Mouse (Mus musculus) midbrain, embryonic 10.5 days (tissue): Measurements from ENCODE around the gene Gh. TPM values are rescaled to one million over a fixed set of nuclear protein-coding genes. Genes with fewer than 3 reads are reported as not detected.

Experiments
- DNase-seq: peaks from one replicate; pipeline ENCODE4 v3.0.0-alpha.2; 2017; ENCODE audit warnings: low spot score
- H3K27ac ChIP-seq: fragments of 300-500 bp; sonication (generic); replicated peaks from 2 replicates; pipeline ENCODE4 v1.5.1; 2016; ENCODE audit warnings: mild to moderate bottlenecking
- H3K27me3 ChIP-seq: fragments of 300-500 bp; sonication (generic); 2 replicates; pipeline ENCODE4 v1.6.1; 2016; ENCODE audit warnings: low read depth, mild to moderate bottlenecking; ENCODE audit not compliant: poor library complexity, severe bottlenecking
- H3K36me3 ChIP-seq: fragments of 300-500 bp; sonication (generic); 2 replicates; pipeline ENCODE4 v1.6.1; 2016; ENCODE audit warnings: mild to moderate bottlenecking, moderate library complexity
- H3K4me1 ChIP-seq: fragments of 300-500 bp; sonication (generic); 2 replicates; pipeline ENCODE4 v1.6.1; 2016
- H3K4me3 ChIP-seq: fragments of 300-500 bp; sonication (generic); 2 replicates; pipeline ENCODE4 v1.5.1; 2016; ENCODE audit warnings: mild to moderate bottlenecking, moderate library complexity
- H3K9me3 ChIP-seq: fragments of 300-500 bp; sonication (generic); replicated peaks from 2 replicates; pipeline ENCODE4 v1.6.1; 2016; ENCODE audit warnings: mild to moderate bottlenecking
- WGBS: fragments of 180-500 bp; shearing (Covaris S2); methylation state at CpG from one replicate; pipeline ENCODE4 v1.1.7; 2016; 5-methylcytosine and 5-hydroxymethylcytosine counted together
- polyA plus RNA-seq: library from polyadenylated mRNA; unstranded; fragments of >200 nt; fragmentation: Nextera tagmentation; extraction: Ambion mirVana; gene quantifications from 2 replicates; pipeline ENCODE4 v1.2.1, GENCODE M21; 2016

The Gh gene
- polyA plus RNA-seq, 1 experiment from 2014 or later, result not detected

DNA sequence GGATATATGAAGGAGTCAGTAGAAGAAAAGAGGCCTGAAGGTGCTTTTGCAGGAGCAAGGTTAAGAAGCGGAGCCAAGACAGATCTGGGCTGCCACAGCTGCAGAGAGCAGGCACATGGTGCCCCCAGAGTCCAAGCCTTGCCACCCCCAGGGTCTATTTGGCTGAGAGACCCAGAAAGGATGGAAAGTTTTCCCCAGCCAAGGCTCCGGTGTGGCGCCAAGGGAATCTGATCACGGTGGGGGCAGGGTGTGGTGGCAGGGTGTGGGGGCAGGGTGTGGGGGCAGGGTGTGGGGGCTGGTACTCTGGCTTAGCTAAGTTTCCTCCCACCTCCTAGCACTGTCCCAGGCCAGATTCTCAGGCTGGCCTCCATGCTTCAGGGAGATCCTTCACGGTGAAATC is 26.9 kb upstream of the Gh start:
- H3K9me3 ChIP-seq, result no peaks in the 10 kb centered on the region
- no peak for DNase-seq
- H3K27ac ChIP-seq, result no peak overlapping the region; the same call in 1 of the 2 replicates
- H3K27me3 ChIP-seq, result no peaks in the 10 kb centered on the region
- H3K36me3 ChIP-seq, result no peaks in the 10 kb centered on the region
- WGBS, result 69% methylated on average over 5 of the region's 5 CpGs
- no peak overlapping the region for H3K4me3 ChIP-seq
- H3K4me1 ChIP-seq, result peaks cover 36% of the 10 kb centered on the region

DNA sequence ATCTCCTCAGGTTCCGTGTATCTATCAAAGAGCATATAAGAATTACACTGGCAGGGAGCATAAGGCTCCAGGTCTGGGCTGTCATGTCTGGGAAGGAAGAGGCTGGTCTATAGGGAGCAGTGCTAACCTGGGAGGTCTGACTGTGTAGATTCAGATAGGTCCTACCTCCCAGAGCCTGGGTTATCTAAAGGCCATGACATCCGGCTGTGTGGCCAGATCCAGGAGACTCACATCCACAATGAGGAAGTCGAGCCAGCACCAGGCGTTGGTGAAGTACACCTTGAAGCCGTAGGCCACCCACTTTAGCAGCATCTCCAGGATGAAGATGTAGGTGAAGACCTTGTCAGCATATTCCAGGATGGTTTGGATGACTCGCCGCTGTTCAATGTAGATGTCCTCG is 24.8 kb upstream of the Gh start:
- WGBS, result 88% methylated on average over 8 of the region's 8 CpGs
- Histone ChIP-seq H3K4me1 (peaks cover 32% of the 10 kb centered on the region), H3K36me3 (no peaks in the 10 kb centered on the region), H3K27ac (no peak overlapping the region), H3K9me3 (no peaks in the 10 kb centered on the region), H3K27me3 (no peaks in the 10 kb centered on the region), H3K4me3 (no peak overlapping the region)
- no peak for DNase-seq

- 68% methylated on average over 8 of the region's 8 CpGs for WGBS
- DNase-seq, result peak; percentile 36
- Histone ChIP-seq H3K4me3 (no peak overlapping the region), H3K9me3 (no peaks in the 10 kb centered on the region), H3K27ac (peak overlapping the region; percentile 33; the same call in 1 of the 2 replicates), H3K36me3 (no peaks in the 10 kb centered on the region), H3K4me1 (peaks cover 32% of the 10 kb centered on the region), H3K27me3 (no peaks in the 10 kb centered on the region)
Measured at GRCm38 (mm10) chr11:106325566-106326206, 24.0 kb upstream of the Gh start.

DNA sequence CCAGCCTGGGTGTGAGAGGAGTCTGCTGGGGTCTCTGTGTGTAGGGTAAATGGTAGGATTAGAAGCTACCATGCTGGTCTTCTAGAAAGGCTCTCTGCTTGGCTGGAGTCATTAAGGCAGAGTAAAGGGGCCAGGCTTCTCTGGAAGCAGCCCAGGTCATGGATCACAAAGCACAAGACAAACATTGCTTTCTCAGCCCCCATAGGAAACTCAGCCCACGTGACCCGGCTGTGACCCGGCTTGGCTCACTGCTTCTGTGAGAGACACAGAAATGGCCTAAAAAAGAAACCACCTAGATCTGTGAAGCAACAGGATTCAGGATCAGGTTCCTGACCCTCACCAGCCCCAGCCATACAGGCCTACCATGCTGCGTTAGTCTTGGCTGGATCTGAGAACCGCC is 23.2 kb upstream of the Gh start:
- WGBS, result 59% methylated on average over 5 of the region's 5 CpGs
- H3K4me3 ChIP-seq, result no peak overlapping the region

DNA sequence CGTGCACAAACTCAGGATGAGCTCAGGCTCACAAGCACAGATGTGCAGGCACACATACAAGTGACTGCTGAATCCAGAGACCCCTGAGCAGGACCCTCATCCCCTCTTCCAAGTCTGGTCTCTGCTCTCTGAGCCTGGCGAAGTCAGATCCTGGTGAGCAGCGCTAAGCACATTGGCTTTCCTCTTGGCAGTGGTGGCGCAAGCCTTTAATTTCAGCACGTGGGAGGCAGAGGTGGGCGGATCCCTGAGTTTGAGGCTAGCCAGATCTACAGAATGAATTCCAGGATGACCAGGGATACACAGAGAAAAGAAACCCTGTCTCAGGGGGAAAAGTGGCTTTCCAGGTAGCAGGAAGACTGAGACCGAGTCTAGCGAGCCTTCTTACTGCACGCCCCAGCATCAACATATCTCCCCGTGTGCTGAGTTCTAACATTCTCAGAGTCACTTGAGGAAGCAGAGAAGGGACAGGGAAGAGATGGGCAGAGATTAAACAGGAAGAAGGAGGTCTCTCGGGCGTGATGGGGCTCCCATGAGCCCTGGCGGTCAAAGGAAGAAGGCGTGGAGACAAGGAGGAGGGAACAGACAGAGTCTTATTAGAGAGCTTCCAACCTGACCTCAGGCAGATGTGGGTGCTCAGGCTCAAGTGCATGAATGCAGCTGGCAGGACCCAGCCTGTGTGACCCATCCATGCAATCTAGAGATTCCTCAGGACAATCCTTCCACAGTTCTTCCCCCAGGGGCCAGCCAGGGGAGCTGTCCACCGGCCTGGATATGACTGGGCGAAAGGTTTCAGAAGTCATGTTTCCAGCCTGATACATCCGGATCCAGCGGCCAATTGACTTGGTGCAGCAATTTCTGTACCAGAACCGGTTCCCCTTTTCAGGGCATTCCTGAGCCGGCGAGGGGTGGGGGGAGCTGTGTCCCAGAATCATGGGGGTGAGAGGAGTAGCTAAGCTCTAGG is 17.0 kb upstream of the Gh start:
- H3K9me3 ChIP-seq, result no peaks in the 10 kb centered on the region
- H3K4me3 ChIP-seq, result no peak overlapping the region
- no peaks in the 10 kb centered on the region for H3K36me3 ChIP-seq
- 78% methylated on average over 21 of the region's 21 CpGs for WGBS
- H3K27me3 ChIP-seq, result no peaks in the 10 kb centered on the region
- peaks cover 9% of the 10 kb centered on the region; the same call in 1 of the 2 replicates for H3K4me1 ChIP-seq
- no peak overlapping the region for H3K27ac ChIP-seq
- DNase-seq, result no peak

More for the DNA sequence above, 23.2 kb upstream of the Gh start:
- Histone ChIP-seq H3K9me3 (no peaks in the 10 kb centered on the region), H3K27ac (peak overlapping the region; percentile 46), H3K36me3 (no peaks in the 10 kb centered on the region), H3K4me1 (peaks cover 32% of the 10 kb centered on the region), H3K27me3 (no peaks in the 10 kb centered on the region)
- no peak for DNase-seq

DNA sequence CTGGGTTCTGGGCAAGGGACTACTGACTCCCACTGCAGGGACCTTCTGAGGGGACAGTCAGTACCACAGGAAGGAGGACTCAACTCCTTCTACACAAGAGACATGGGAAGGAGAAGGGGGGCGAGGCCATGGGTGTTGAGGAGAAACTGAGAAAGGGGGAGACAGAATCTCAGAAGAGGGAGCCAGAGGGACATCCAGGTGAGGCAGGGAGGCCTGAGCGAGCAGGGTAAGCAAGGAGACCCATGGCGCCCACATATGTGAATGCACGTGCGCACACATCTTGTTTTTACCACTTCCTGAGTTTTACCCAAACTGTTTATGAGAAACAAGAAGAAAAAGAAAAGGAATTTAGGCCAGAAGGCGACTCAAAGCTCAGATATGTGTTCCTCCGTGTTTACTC is 16.1 kb upstream of the Gh start:
- no peaks in the 10 kb centered on the region for H3K9me3 ChIP-seq
- DNase-seq, result no peak
- no peaks in the 10 kb centered on the region for H3K36me3 ChIP-seq
- 84% methylated on average over 7 of the region's 7 CpGs for WGBS
- H3K27me3 ChIP-seq, result no peaks in the 10 kb centered on the region
- H3K27ac ChIP-seq, result no peak overlapping the region
- no peak overlapping the region for H3K4me3 ChIP-seq
- H3K4me1 ChIP-seq, result peaks cover 9% of the 10 kb centered on the region; the same call in 1 of the 2 replicates

GRCm38 (mm10) chr11:106316416-106316815 is 14.8 kb upstream of the Gh start:
- no peaks in the 10 kb centered on the region for H3K9me3 ChIP-seq
- no peak overlapping the region for H3K27ac ChIP-seq
- no peak overlapping the region for H3K4me3 ChIP-seq
- no peak for DNase-seq
- 56% methylated on average over 1 of the region's 1 CpGs for WGBS
- no peaks in the 10 kb centered on the region for H3K36me3 ChIP-seq
- H3K27me3 ChIP-seq, result no peaks in the 10 kb centered on the region
- H3K4me1 ChIP-seq, result peaks cover 9% of the 10 kb centered on the region; the same call in 1 of the 2 replicates

- Histone ChIP-seq H3K4me1 (peaks cover 9% of the 10 kb centered on the region; the same call in 1 of the 2 replicates), H3K9me3 (no peaks in the 10 kb centered on the region), H3K27me3 (no peaks in the 10 kb centered on the region), H3K4me3 (0 out of 2 replicates have a peak within 1 kb of the TSS, but pooled peaks have one; percentile 1), H3K36me3 (no peaks in the 10 kb centered on the region), H3K27ac (0 out of 2 replicates have a peak within 1 kb of the TSS, but pooled peaks have one; percentile 13)
- no peak for DNase-seq
- WGBS, result 73% methylated on average over 9 of the region's 9 CpGs
Measured at GRCm38 (mm10) chr11:106314333-106314812, 12.7 kb upstream of the Gh start, which contains the start of gene Cd79b. Cd79b (minus strand) TSS chr11:106314762.

DNA sequence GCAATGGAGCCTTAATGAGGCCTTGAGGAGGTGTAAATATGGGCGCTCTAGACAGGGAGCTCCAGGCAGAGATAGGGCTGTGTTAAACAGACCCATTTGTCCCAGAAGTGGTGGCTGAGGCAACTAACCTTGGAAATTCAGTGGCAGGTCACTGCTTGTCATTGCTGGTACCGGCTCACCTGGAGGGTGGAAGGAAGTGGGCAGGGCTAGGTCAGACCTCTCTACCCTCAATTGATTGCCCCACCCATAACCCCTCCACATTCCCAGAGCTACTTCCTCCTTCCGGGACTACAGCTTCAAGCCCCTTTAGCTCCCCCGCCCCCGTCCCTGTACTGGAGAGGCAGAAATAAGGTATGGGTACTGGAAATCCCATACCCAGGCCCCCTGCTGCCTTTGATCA is 11.9 kb upstream of the Gh start:
- DNase-seq, result no peak
- Histone ChIP-seq H3K4me3 (no peak overlapping the region), H3K4me1 (peaks cover 8% of the 10 kb centered on the region; the same call in 1 of the 2 replicates), H3K36me3 (no peaks in the 10 kb centered on the region), H3K9me3 (no peaks in the 10 kb centered on the region), H3K27me3 (no peaks in the 10 kb centered on the region), H3K27ac (0 out of 2 replicates have a peak overlapping the region, but pooled peaks have one; percentile 13)
- WGBS, result 80% methylated on average over 5 of the region's 5 CpGs

DNA sequence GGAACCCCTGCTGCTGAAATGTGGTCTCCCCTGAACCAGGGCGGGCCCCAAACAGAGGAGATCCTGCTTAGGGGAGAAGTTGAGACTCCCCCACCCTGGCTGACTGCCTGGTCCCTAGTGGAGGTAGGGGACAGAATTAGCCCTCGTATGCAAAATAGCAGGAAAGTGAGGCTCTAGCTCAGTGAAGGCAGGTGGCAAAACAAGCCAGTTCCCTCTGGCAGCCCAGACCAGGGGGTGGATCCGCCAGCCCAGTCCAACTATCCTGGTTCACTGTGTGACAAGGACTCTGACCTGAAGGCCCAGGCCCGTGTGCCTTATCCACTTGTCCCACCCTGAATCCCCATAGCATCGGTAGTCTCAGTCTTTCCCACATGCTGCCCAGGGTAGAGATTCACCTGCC is 8.5 kb upstream of the Gh start:
- Histone ChIP-seq H3K4me1 (peaks cover 5% of the 10 kb centered on the region; the same call in 1 of the 2 replicates), H3K36me3 (no peaks in the 10 kb centered on the region), H3K27ac (no peak overlapping the region), H3K4me3 (no peak overlapping the region), H3K9me3 (no peaks in the 10 kb centered on the region), H3K27me3 (no peaks in the 10 kb centered on the region)
- no peak for DNase-seq
- 71% methylated on average over 5 of the region's 5 CpGs for WGBS

- no peak for DNase-seq
- no peaks in the 10 kb centered on the region for H3K4me1 ChIP-seq
- no peaks in the 10 kb centered on the region for H3K27me3 ChIP-seq
- no peaks in the 10 kb centered on the region for H3K9me3 ChIP-seq
- no peak overlapping the region for H3K27ac ChIP-seq
- no peaks in the 10 kb centered on the region for H3K36me3 ChIP-seq
- H3K4me3 ChIP-seq, result no peak overlapping the region
- 81% methylated on average over 11 of the region's 11 CpGs for WGBS
Measured at GRCm38 (mm10) chr11:106308162-106308561, 6.5 kb upstream of the Gh start.

DNA sequence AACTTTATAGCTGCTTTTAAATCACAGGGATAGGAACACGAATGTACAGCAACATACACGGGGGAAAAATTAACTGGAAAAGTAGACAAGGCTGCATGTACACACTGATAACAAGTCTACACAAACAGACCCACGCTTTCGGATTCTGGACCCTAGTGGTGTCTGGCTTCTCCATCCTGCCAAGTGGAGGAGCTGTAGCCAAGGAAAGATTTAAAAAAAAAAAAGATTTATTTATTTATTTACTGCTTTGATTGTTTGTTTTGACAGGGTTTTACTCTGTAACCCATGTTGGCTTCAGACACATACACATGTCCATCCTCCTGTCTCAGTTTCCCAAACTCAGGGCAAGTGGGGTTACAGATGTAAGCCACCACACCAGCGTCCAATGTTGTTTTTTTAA is 5.8 kb upstream of the Gh start:
- H3K27ac ChIP-seq, result no peak overlapping the region
- H3K4me1 ChIP-seq, result no peaks in the 10 kb centered on the region
- no peak overlapping the region for H3K4me3 ChIP-seq
- no peaks in the 10 kb centered on the region for H3K27me3 ChIP-seq
- no peaks in the 10 kb centered on the region for H3K9me3 ChIP-seq
- DNase-seq, result no peak
- H3K36me3 ChIP-seq, result no peaks in the 10 kb centered on the region
- 80% methylated on average over 5 of the region's 5 CpGs for WGBS
